Comparison of ENCODE assay signal across 28 mouse cellular contexts in the genomic region with DNA sequence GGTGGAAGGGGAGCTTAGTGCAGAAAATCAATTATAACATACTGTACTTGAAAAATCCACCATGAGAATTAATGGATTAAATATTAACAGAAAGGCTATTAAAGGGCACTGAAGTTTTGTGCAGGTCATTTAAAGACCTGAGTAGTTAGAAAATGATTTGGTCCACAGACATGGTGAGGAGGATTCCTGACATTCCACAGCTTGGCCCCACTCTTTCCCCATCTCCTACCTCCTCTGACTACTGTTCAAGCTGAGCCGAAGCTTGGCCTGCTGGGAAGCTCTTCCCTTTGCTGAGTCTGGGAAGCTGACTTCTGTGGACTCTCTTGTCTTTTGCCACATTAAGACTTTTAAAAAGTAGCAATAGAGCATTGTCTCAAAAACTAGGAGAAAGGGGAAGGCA. TPM values are rescaled to one million over a fixed set of nuclear protein-coding genes. Genes with fewer than 3 reads are reported as not detected.
A peak's percentile ranks its signal among the peaks of the same experiment; 100 is the strongest.
DNase-seq lines count a peak whose midpoint lies in the region; ATAC-seq and TF ChIP-seq lines count a peak whose summit lies in the region.
"Had no signal": no experiment of that assay in that cellular context is flagged by ENCODE, and none has a peak within 500 bp of the region (broad histone marks: within the 10 kb centered on the region; RNA-seq: fewer than 3 reads in every experiment).

No protein-coding gene starts in this region.

- H3K27ac ChIP-seq in kidney, adult 2 months (ENCODE audit: insufficient read depth, low read depth, low read length): peak overlapping the region; percentile 64
- no peak overlapping the region for H3K27ac ChIP-seq in kidney, embryonic 14.5 days (ENCODE audit: low read depth, low read length)
- 0 out of 2 replicates have a peak overlapping the region, but pooled peaks have one; percentile 31 for H3K27ac ChIP-seq in kidney, embryonic 16.5 days (ENCODE audit: low read length)
- no peak overlapping the region for H3K27ac ChIP-seq in kidney, postnatal 0 days
- no peak overlapping the region for H3K27ac ChIP-seq in intestine, embryonic 16.5 days (ENCODE audit: low read length)
- H3K27ac ChIP-seq: embryonic facial prominence, embryonic 12.5 days; embryonic facial prominence, embryonic 15.5 days; gastrocnemius, adult 2 months; heart, embryonic 15.5 days; hindbrain, embryonic 14.5 days had no signal

- no peak overlapping the region for H3K4me3 ChIP-seq in kidney, adult 2 months (ENCODE audit: insufficient read depth, low read depth, low read length)
- no peak overlapping the region for H3K4me3 ChIP-seq in kidney, embryonic 14.5 days (ENCODE audit: low read length)
- no peak overlapping the region for H3K4me3 ChIP-seq in kidney, embryonic 16.5 days (ENCODE audit: low read length)
- H3K4me3 ChIP-seq in kidney, postnatal 0 days (replicated peaks; ENCODE audit: low read depth, low read length): no peak overlapping the region
- H3K4me3 ChIP-seq in intestine, embryonic 16.5 days (ENCODE audit: low read length): no peak overlapping the region
- H3K4me3 ChIP-seq: embryonic facial prominence, embryonic 12.5 days; embryonic facial prominence, embryonic 15.5 days; gastrocnemius, adult 2 months; heart, embryonic 15.5 days had no signal

- no peak for TF ChIP-seq CTCF in kidney, adult 2 months (conservative IDR thresholded peaks at IDR 0.05; ENCODE audit: insufficient read depth, insufficient read length, low read depth, low read length)
- no peak for TF ChIP-seq CTCF in kidney, postnatal 0 days (IDR thresholded peaks at IDR 0.05; ENCODE audit: low read depth)

- peaks cover 10% of the 10 kb centered on the region for H3K4me1 ChIP-seq in kidney, adult 2 months (ENCODE audit: control insufficient read depth, insufficient read depth, low read length)
- H3K4me1 ChIP-seq in kidney, embryonic 14.5 days (ENCODE audit: control insufficient read depth, insufficient read depth, low read length): no peaks in the 10 kb centered on the region
- H3K4me1 ChIP-seq in kidney, embryonic 16.5 days (ENCODE audit: insufficient read depth, low read length): no peaks in the 10 kb centered on the region
- no peaks in the 10 kb centered on the region for H3K4me1 ChIP-seq in kidney, postnatal 0 days (replicated peaks; ENCODE audit: insufficient read depth, low read length)
- H3K4me1 ChIP-seq in intestine, embryonic 16.5 days (ENCODE audit: control insufficient read depth, insufficient read depth, low read length): no peaks in the 10 kb centered on the region
- H3K4me1 ChIP-seq: embryonic facial prominence, embryonic 12.5 days; embryonic facial prominence, embryonic 15.5 days; heart, embryonic 15.5 days had no signal

- H3K36me3 ChIP-seq in kidney, adult 2 months (ENCODE audit: control insufficient read depth, insufficient read depth, low read length): peaks cover 2% of the 10 kb centered on the region; the same call in 1 of the 2 replicates
- no peaks in the 10 kb centered on the region; the same call in 1 of the 2 replicates for H3K36me3 ChIP-seq in kidney, embryonic 14.5 days (ENCODE audit: control insufficient read depth, insufficient read depth, low read length)
- 0 out of 2 replicates have a peak, but pooled peaks cover 2% of the 10 kb centered on the region for H3K36me3 ChIP-seq in kidney, embryonic 16.5 days (ENCODE audit: insufficient read depth, low read length)
- no peaks in the 10 kb centered on the region for H3K36me3 ChIP-seq in kidney, postnatal 0 days (ENCODE audit: insufficient read depth, low read length)
- H3K36me3 ChIP-seq in intestine, embryonic 16.5 days (ENCODE audit: control insufficient read depth, insufficient read depth, low read length): no peaks in the 10 kb centered on the region
- H3K36me3 ChIP-seq: embryonic facial prominence, embryonic 12.5 days; G1E; heart, embryonic 15.5 days had no signal

- H3K9me3 ChIP-seq in kidney, embryonic 14.5 days (ENCODE audit: control insufficient read depth, low read length): no peaks in the 10 kb centered on the region
- H3K9me3 ChIP-seq in kidney, embryonic 16.5 days (ENCODE audit: low read length): no peaks in the 10 kb centered on the region
- no peaks in the 10 kb centered on the region for H3K9me3 ChIP-seq in kidney, postnatal 0 days (replicated peaks; ENCODE audit: low read length)
- H3K9me3 ChIP-seq in intestine, embryonic 16.5 days (ENCODE audit: control insufficient read depth, low read length): no peaks in the 10 kb centered on the region
- H3K9me3 ChIP-seq: embryonic facial prominence, embryonic 12.5 days; embryonic facial prominence, embryonic 15.5 days; heart, embryonic 15.5 days had no signal

- no peak for TF ChIP-seq POLR2A in kidney, adult 2 months (IDR thresholded peaks at IDR 0.05; ENCODE audit: low read depth, low read length)

- peak; percentile 12 for DNase-seq in kidney, adult 2 months
- DNase-seq in kidney, adult 11 months: no peak
- peak; percentile 24 for DNase-seq in kidney, postnatal 0 days (ENCODE audit: low spot score)
- peak; percentile 8 for DNase-seq in kidney, postnatal 14 days
- DNase-seq: adrenal gland, postnatal 14 days; B cell, adult 2 months; cerebellum, adult 11 months; cerebellum, adult 2 months; cerebellum, adult 9-11 months; cerebellum, postnatal 25 days; forebrain, postnatal 0 days; gastrocnemius, adult 2 months; gastrocnemius, postnatal 14 days; heart, adult 11 months; heart, postnatal 10 days; heart, postnatal 36 days had no signal

- WGBS in kidney, adult 2 months: 33% methylated on average over 1 of the region's 1 CpGs
- 63% methylated on average over 1 of the region's 1 CpGs for WGBS in kidney, embryonic 14.5 days
- WGBS in kidney, embryonic 16.5 days: 64% methylated on average over 1 of the region's 1 CpGs
- WGBS in kidney, postnatal 0 days: 58% methylated on average over 1 of the region's 1 CpGs
- 67% methylated on average over 1 of the region's 1 CpGs for WGBS in intestine, embryonic 16.5 days

- no peaks in the 10 kb centered on the region for H3K27me3 ChIP-seq in kidney, adult 2 months (replicated peaks; ENCODE audit: control insufficient read depth, insufficient read depth, low read length)
- H3K27me3 ChIP-seq in kidney, embryonic 14.5 days (ENCODE audit: control insufficient read depth, insufficient read depth, low read length): no peaks in the 10 kb centered on the region
- no peaks in the 10 kb centered on the region for H3K27me3 ChIP-seq in kidney, embryonic 16.5 days (ENCODE audit: insufficient read depth, low read length)
- no peaks in the 10 kb centered on the region for H3K27me3 ChIP-seq in kidney, postnatal 0 days (ENCODE audit: insufficient read depth, low read length)
- H3K27me3 ChIP-seq in intestine, embryonic 16.5 days (replicated peaks; ENCODE audit: control insufficient read depth, insufficient read depth, low read length): no peaks in the 10 kb centered on the region
- H3K27me3 ChIP-seq: CH12.LX; embryonic facial prominence, embryonic 12.5 days; embryonic facial prominence, embryonic 15.5 days; heart, embryonic 15.5 days; Patski had no signal

- no peak overlapping the region for H3K4me2 ChIP-seq in kidney, embryonic 14.5 days (replicated peaks; ENCODE audit: low read depth, low read length)
- no peak overlapping the region for H3K4me2 ChIP-seq in kidney, embryonic 16.5 days (replicated peaks; ENCODE audit: low read depth, low read length)
- H3K4me2 ChIP-seq in kidney, postnatal 0 days (ENCODE audit: low read length): no peak overlapping the region
- no peak overlapping the region for H3K4me2 ChIP-seq in intestine, embryonic 16.5 days (ENCODE audit: low read depth, low read length)
- H3K4me2 ChIP-seq: embryonic facial prominence, embryonic 12.5 days; embryonic facial prominence, embryonic 15.5 days; heart, embryonic 11.5 days; heart, embryonic 15.5 days; hindbrain, embryonic 14.5 days had no signal

- no peak overlapping the region for H3K9ac ChIP-seq in kidney, embryonic 14.5 days (ENCODE audit: low read depth, low read length)
- H3K9ac ChIP-seq in kidney, embryonic 16.5 days (replicated peaks; ENCODE audit: low read length): no peak overlapping the region
- H3K9ac ChIP-seq in kidney, postnatal 0 days (ENCODE audit: low read depth, low read length): no peak overlapping the region
- H3K9ac ChIP-seq in intestine, embryonic 16.5 days (ENCODE audit: low read depth, low read length): no peak overlapping the region
- H3K9ac ChIP-seq: embryonic facial prominence, embryonic 12.5 days; embryonic facial prominence, embryonic 15.5 days; forebrain, postnatal 0 days; heart, embryonic 15.5 days; hindbrain, embryonic 14.5 days had no signal

- ATAC-seq in kidney, embryonic 14.5 days (ENCODE audit: low FRiP score, low TSS enrichment): no peak
- peak; percentile 83; the same call in 1 of the 2 replicates for ATAC-seq in kidney, embryonic 16.5 days (ENCODE audit: low FRiP score, low TSS enrichment)
- no peak; the same call in 1 of the 2 replicates for ATAC-seq in kidney, postnatal 0 days (replicated peaks; ENCODE audit: low FRiP score, low read depth)
- no peak for ATAC-seq in intestine, embryonic 16.5 days
- ATAC-seq: forebrain, embryonic 14.5 days; forebrain, postnatal 0 days; Patski had no signal

RNA-seq across cellular contexts. Expression of a gene that starts 57.5 kb away (rescaled TPM):
- 4.8 and 5.4 TPM in 2 replicates for polyA plus RNA-seq in kidney, adult 2 months (2012; rRNA removed)
- 20.5 and 32.5 TPM in 2 replicates for polyA plus RNA-seq in kidney, embryonic 14.5 days (2014; fragmentation: Nextera tagmentation; extraction: Ambion mirVana)
- polyA plus RNA-seq in kidney, embryonic 16.5 days (2015; fragmentation: Nextera tagmentation; extraction: Ambion mirVana): 25.7 and 28.1 TPM in 2 replicates
- 15.2 TPM in 2 replicates for polyA plus RNA-seq in kidney, postnatal 0 days (2015; fragmentation: Nextera tagmentation; extraction: Ambion mirVana)
- 17.4 and 17.6 TPM in 2 replicates for polyA plus RNA-seq in intestine, embryonic 16.5 days (2015; fragmentation: Nextera tagmentation; extraction: Ambion mirVana)

Comparison
In these comparisons a context has a peak if more than half of its experiments do, and no peak if none do; other contexts are left out.
1. H3K27ac ChIP-seq: peak in kidney, adult 2 months (single experiment) and kidney, embryonic 16.5 days (single experiment); none in kidney, embryonic 14.5 days (single experiment), kidney, postnatal 0 days (single experiment) and intestine, embryonic 16.5 days (single experiment).